8 mouse cellular contexts compared by ENCODE assay signal in genomic region chr10:120209539-120209925, GRCm38 (mm10). TPM values are rescaled to one million over a fixed set of nuclear protein-coding genes. Genes with fewer than 3 reads are reported as not detected.
DNase-seq lines count a peak whose midpoint lies in the region; ATAC-seq lines count a peak whose summit lies in the region.

No protein-coding gene starts in this region.

- peak overlapping the region; percentile 73 for H3K4me2 ChIP-seq in neural tube, embryonic 11.5 days (ENCODE audit: low read depth)
- peak overlapping the region; percentile 80 for H3K4me2 ChIP-seq in embryonic facial prominence, embryonic 13.5 days
- H3K4me2 ChIP-seq in intestine, embryonic 16.5 days (ENCODE audit: low read depth, low read length), result peak overlapping the region; percentile 79
- H3K4me2 ChIP-seq in neural tube, embryonic 12.5 days (replicated peaks), result peak overlapping the region; percentile 82

- H3K9me3 ChIP-seq in neural tube, embryonic 11.5 days (ENCODE audit: control insufficient read depth, low read length), result no peaks in the 10 kb centered on the region
- no peaks in the 10 kb centered on the region for H3K9me3 ChIP-seq in embryonic facial prominence, embryonic 13.5 days
- H3K9me3 ChIP-seq in intestine, embryonic 16.5 days (ENCODE audit: control insufficient read depth, low read length), result peaks cover 4% of the 10 kb centered on the region; the same call in 1 of the 2 replicates
- peaks cover 10% of the 10 kb centered on the region; the same call in 1 of the 2 replicates for H3K9me3 ChIP-seq in neural tube, embryonic 12.5 days

- 73% methylated on average over 6 of the region's 6 CpGs for WGBS in neural tube, embryonic 11.5 days
- 52% methylated on average over 6 of the region's 6 CpGs for WGBS in embryonic facial prominence, embryonic 13.5 days
- WGBS in intestine, embryonic 16.5 days, result 56% methylated on average over 6 of the region's 6 CpGs
- 81% methylated on average over 6 of the region's 6 CpGs for WGBS in neural tube, embryonic 12.5 days

- peak overlapping the region; percentile 74 for H3K4me3 ChIP-seq in neural tube, embryonic 11.5 days (ENCODE audit: low read depth, low read length)
- peak overlapping the region; percentile 97 for H3K4me3 ChIP-seq in embryonic facial prominence, embryonic 13.5 days
- H3K4me3 ChIP-seq in intestine, embryonic 16.5 days (ENCODE audit: low read length), result peak overlapping the region; percentile 96
- H3K4me3 ChIP-seq in neural tube, embryonic 12.5 days, result no peak overlapping the region

- no peak for DNase-seq in neural tube, embryonic 11.5 days (ENCODE audit: low spot score)
- no peak for DNase-seq in neural tube, embryonic 10.5 days (ENCODE audit: extremely low spot score, low spot score)
- no peak for DNase-seq in cerebellum, adult 9-11 months
- no peak for DNase-seq in cerebellum, postnatal 10 days
- DNase-seq in cerebellum, adult 9-10 months, result no peak

- H3K27ac ChIP-seq in neural tube, embryonic 11.5 days (ENCODE audit: low read depth, low read length), result no peak overlapping the region
- H3K27ac ChIP-seq in embryonic facial prominence, embryonic 13.5 days, result no peak overlapping the region
- H3K27ac ChIP-seq in intestine, embryonic 16.5 days (ENCODE audit: low read length), result no peak overlapping the region
- H3K27ac ChIP-seq in neural tube, embryonic 12.5 days, result no peak overlapping the region

- H3K36me3 ChIP-seq in neural tube, embryonic 11.5 days (ENCODE audit: control insufficient read depth, insufficient read depth, low read length), result no peaks in the 10 kb centered on the region
- H3K36me3 ChIP-seq in embryonic facial prominence, embryonic 13.5 days, result peaks cover 10% of the 10 kb centered on the region; the same call in 1 of the 2 replicates
- no peaks in the 10 kb centered on the region for H3K36me3 ChIP-seq in intestine, embryonic 16.5 days (ENCODE audit: control insufficient read depth, insufficient read depth, low read length)
- peaks cover 3% of the 10 kb centered on the region; the same call in 1 of the 2 replicates for H3K36me3 ChIP-seq in neural tube, embryonic 12.5 days

- no peaks in the 10 kb centered on the region for H3K27me3 ChIP-seq in neural tube, embryonic 11.5 days (ENCODE audit: control insufficient read depth, insufficient read depth, low read length)
- no peaks in the 10 kb centered on the region for H3K27me3 ChIP-seq in embryonic facial prominence, embryonic 13.5 days
- no peaks in the 10 kb centered on the region for H3K27me3 ChIP-seq in intestine, embryonic 16.5 days (replicated peaks; ENCODE audit: control insufficient read depth, insufficient read depth, low read length)
- H3K27me3 ChIP-seq in neural tube, embryonic 12.5 days (replicated peaks), result no peaks in the 10 kb centered on the region

- no peak overlapping the region for H3K9ac ChIP-seq in neural tube, embryonic 11.5 days (ENCODE audit: low read length)
- peak overlapping the region; percentile 84; the same call in 1 of the 2 replicates for H3K9ac ChIP-seq in embryonic facial prominence, embryonic 13.5 days
- H3K9ac ChIP-seq in intestine, embryonic 16.5 days (ENCODE audit: low read depth, low read length), result peak overlapping the region; percentile 92; the same call in 1 of the 2 replicates
- H3K9ac ChIP-seq in neural tube, embryonic 12.5 days, result no peak overlapping the region

- no peak for ATAC-seq in neural tube, embryonic 11.5 days (ENCODE audit: insufficient read depth, low FRiP score, low TSS enrichment)
- ATAC-seq in embryonic facial prominence, embryonic 13.5 days (ENCODE audit: insufficient number of reproducible peaks, insufficient read depth, low FRiP score, low TSS enrichment, low read depth), result no peak
- ATAC-seq in intestine, embryonic 16.5 days, result peak; percentile 16; the same call in 1 of the 2 replicates
- ATAC-seq in neural tube, embryonic 12.5 days (ENCODE audit: low FRiP score, low read depth), result no peak

- H3K4me1 ChIP-seq in neural tube, embryonic 11.5 days (ENCODE audit: control insufficient read depth, insufficient read depth, low read length), result 0 out of 2 replicates have a peak, but pooled peaks cover 3% of the 10 kb centered on the region
- H3K4me1 ChIP-seq in embryonic facial prominence, embryonic 13.5 days, result peaks cover 9% of the 10 kb centered on the region
- H3K4me1 ChIP-seq in intestine, embryonic 16.5 days (ENCODE audit: control insufficient read depth, insufficient read depth, low read length), result peaks cover 8% of the 10 kb centered on the region; the same call in 1 of the 2 replicates
- 0 out of 2 replicates have a peak, but pooled peaks cover 3% of the 10 kb centered on the region for H3K4me1 ChIP-seq in neural tube, embryonic 12.5 days

RNA-seq across cellular contexts. Expression of gene Irak3, which starts 7.6 kb away (rescaled TPM):
- 0.58 and 1.2 TPM in 2 replicates for polyA plus RNA-seq in neural tube, embryonic 11.5 days (2014; fragmentation: Nextera tagmentation; extraction: Ambion mirVana)
- 2.0 and 2.3 TPM in 2 replicates for polyA plus RNA-seq in embryonic facial prominence, embryonic 13.5 days (2015; fragmentation: Nextera tagmentation; extraction: Ambion mirVana)
- 1.1 and 1.4 TPM in 2 replicates for polyA plus RNA-seq in intestine, embryonic 16.5 days (2015; fragmentation: Nextera tagmentation; extraction: Ambion mirVana)
- polyA plus RNA-seq in neural tube, embryonic 12.5 days (2016; fragmentation: Nextera tagmentation; extraction: Ambion mirVana), result 0.69 and 0.79 TPM in 2 replicates

RNA-seq across cellular contexts. Expression of gene Tmbim4, which starts 8.1 kb away (rescaled TPM):
- polyA plus RNA-seq in neural tube, embryonic 11.5 days (2014; fragmentation: Nextera tagmentation; extraction: Ambion mirVana), result 85.4 and 87.7 TPM in 2 replicates
- 83.3 and 86.4 TPM in 2 replicates for polyA plus RNA-seq in embryonic facial prominence, embryonic 13.5 days (2015; fragmentation: Nextera tagmentation; extraction: Ambion mirVana)
- polyA plus RNA-seq in intestine, embryonic 16.5 days (2015; fragmentation: Nextera tagmentation; extraction: Ambion mirVana), result 140 and 151 TPM in 2 replicates
- 81.7 and 89.6 TPM in 2 replicates for polyA plus RNA-seq in neural tube, embryonic 12.5 days (2016; fragmentation: Nextera tagmentation; extraction: Ambion mirVana)

RNA-seq across cellular contexts. Expression of gene Llph, which starts 17.3 kb away (rescaled TPM):
- 57.0 and 61.1 TPM in 2 replicates for polyA plus RNA-seq in neural tube, embryonic 11.5 days (2014; fragmentation: Nextera tagmentation; extraction: Ambion mirVana)
- polyA plus RNA-seq in embryonic facial prominence, embryonic 13.5 days (2015; fragmentation: Nextera tagmentation; extraction: Ambion mirVana), result 52.2 and 54.6 TPM in 2 replicates
- 50.3 and 54.5 TPM in 2 replicates for polyA plus RNA-seq in intestine, embryonic 16.5 days (2015; fragmentation: Nextera tagmentation; extraction: Ambion mirVana)
- polyA plus RNA-seq in neural tube, embryonic 12.5 days (2016; fragmentation: Nextera tagmentation; extraction: Ambion mirVana), result 51.3 and 51.9 TPM in 2 replicates

Comparison
In these comparisons a context has a peak if more than half of its experiments do, and no peak if none do; other contexts are left out.
1. H3K9ac ChIP-seq: peak in embryonic facial prominence, embryonic 13.5 days (single experiment) and intestine, embryonic 16.5 days (single experiment); none in neural tube, embryonic 11.5 days (single experiment) and neural tube, embryonic 12.5 days (single experiment).
2. Peak in every context shown above with its lines, with median percentiles within 50 percentile points of each other: H3K4me2 ChIP-seq.